Mouse (Mus musculus) activated CD4-positive, CD25-positive, alpha-beta regulatory T cell, adult 4 months (primary cell): ENCODE measurements around the gene Atf6b. TPM values are rescaled to one million over a fixed set of nuclear protein-coding genes. Genes with fewer than 3 reads are reported as not detected.

Experiments
- ATAC-seq: one replicate; pipeline ENCODE4 v1.8.0; 2017
- polyA plus RNA-seq, 2 experiments: library from polyadenylated mRNA; unstranded; fragments of 100-300 nt; shearing (Covaris generic); gene quantifications; one replicate each; pipeline ENCODE4 v1.2.1; 2017

The Atf6b gene
- polyA plus RNA-seq, 2 experiments from 2014 or later = 15.6 to 26.7 TPM

- ATAC-seq = no peak
Observed at GRCm38 (mm10) chr17:34649106-34649864, 2.3 kb downstream of the Atf6b start.

- no peak for ATAC-seq
Observed at GRCm38 (mm10) chr17:34650781-34651180, 3.8 kb downstream of the Atf6b start.

GRCm38 (mm10) chr17:34651507-34652221 lies 4.7 kb downstream of the Atf6b start:
- no peak for ATAC-seq

GRCm38 (mm10) chr17:34652546-34652945 lies 5.6 kb downstream of the Atf6b start:
- ATAC-seq = no peak

- no peak for ATAC-seq
Observed at GRCm38 (mm10) chr17:34652985-34653384, 6.0 kb downstream of the Atf6b start.

GRCm38 (mm10) chr17:34653746-34654285 lies 6.9 kb downstream of the Atf6b start:
- ATAC-seq = no peak

GRCm38 (mm10) chr17:34654392-34654791 lies 7.4 kb downstream of the Atf6b start:
- no peak for ATAC-seq

- ATAC-seq = no peak
Observed at GRCm38 (mm10) chr17:34655160-34655559, 8.2 kb downstream of the Atf6b start.

GRCm38 (mm10) chr17:34655581-34655991 lies 8.6 kb downstream of the Atf6b start:
- ATAC-seq = no peak

- ATAC-seq = no peak
Observed at GRCm38 (mm10) chr17:34656666-34657065, 9.7 kb downstream of the Atf6b start.

GRCm38 (mm10) chr17:34657271-34657670 lies 10.3 kb downstream of the Atf6b start:
- ATAC-seq = no peak

GRCm38 (mm10) chr17:34658145-34658544 lies 11.2 kb downstream of the Atf6b start:
- no peak for ATAC-seq

- no peak for ATAC-seq
Observed at GRCm38 (mm10) chr17:34658591-34658990, 11.6 kb downstream of the Atf6b start.

- ATAC-seq = no peak
Observed at GRCm38 (mm10) chr17:34659181-34659896, 12.4 kb downstream of the Atf6b start.

- ATAC-seq = no peak
Observed at GRCm38 (mm10) chr17:34659897-34660214, 12.9 kb downstream of the Atf6b start.

- ATAC-seq = no peak
Observed at GRCm38 (mm10) chr17:34660259-34660820, 13.4 kb downstream of the Atf6b start.

- ATAC-seq = no peak
Observed at GRCm38 (mm10) chr17:34661121-34661591, 14.2 kb downstream of the Atf6b start.

- ATAC-seq = no peak
Observed at GRCm38 (mm10) chr17:34662468-34662867, 15.5 kb downstream of the Atf6b start.

- ATAC-seq = no peak
Observed at GRCm38 (mm10) chr17:34662978-34663377, 16.0 kb downstream of the Atf6b start.

- no peak for ATAC-seq
Observed at GRCm38 (mm10) chr17:34663558-34663957, 16.6 kb downstream of the Atf6b start.

GRCm38 (mm10) chr17:34664472-34664871 lies 17.5 kb downstream of the Atf6b start:
- no peak for ATAC-seq

GRCm38 (mm10) chr17:34670235-34670634 lies 23.3 kb downstream of the Atf6b start, which contains the start of gene Tnxb:
TSS of gene Tnxb (plus strand) at chr17:34670535.
- no peak for ATAC-seq
